Mouse (Mus musculus) C2C12 (cell line): ENCODE measurements at regions not wholly inside any gene's neighbourhood (a gene's known extent, or its start where the extent isn't known, plus 50 kb on each side); places are given as distances from the start of the nearest gene placed in this dataset.

ENCODE experiments used
- H3K27me3 ChIP-seq: one replicate; pipeline ENCODE4 v1.6.1; 2011; ENCODE audit not compliant: control insufficient read depth, insufficient read depth, insufficient read length
- H3K36me3 ChIP-seq: one replicate; pipeline ENCODE4 v1.6.1; 2011; ENCODE audit not compliant: control insufficient read depth, insufficient read depth
- H3K4me3 ChIP-seq: one replicate; pipeline ENCODE4 v1.5.1; 2011; ENCODE audit warnings: mild to moderate bottlenecking, control low read depth; ENCODE audit not compliant: poor library complexity, insufficient read depth, severe bottlenecking
- H3K79me2 ChIP-seq: one replicate; pipeline ENCODE4 v1.6.1; 2011; ENCODE audit not compliant: control insufficient read depth, insufficient read depth
- H3K79me3 ChIP-seq: one replicate; pipeline ENCODE4 v1.6.1; 2011; ENCODE audit warnings: low read depth, control low read depth
- H3ac ChIP-seq: one replicate; pipeline ENCODE3; 2011; ENCODE audit warnings: low read depth; ENCODE audit not compliant: control insufficient read depth, insufficient read length
- CEBPB ChIP-seq: IDR thresholded peaks from one replicate; pipeline ENCODE4 v1.6.1; 2011; ENCODE audit warnings: low read depth, mild to moderate bottlenecking, control low read depth, moderate library complexity
- CTCF ChIP-seq: IDR thresholded peaks from one replicate; pipeline ENCODE4 v1.5.1; 2011; ENCODE audit not compliant: control insufficient read depth, insufficient read depth, insufficient read length
- FOSL1 ChIP-seq: IDR thresholded peaks from one replicate; pipeline ENCODE4 v1.8.0; 2011; ENCODE audit warnings: mild to moderate bottlenecking, low read length; ENCODE audit not compliant: poor library complexity, insufficient read depth, severe bottlenecking
- MAX ChIP-seq: IDR thresholded peaks from one replicate; pipeline ENCODE4 v1.6.1; 2011; ENCODE audit warnings: mild to moderate bottlenecking, control low read depth
- MYOD1 ChIP-seq: IDR thresholded peaks from one replicate; pipeline ENCODE4 v1.6.1; 2011; ENCODE audit warnings: low read depth; ENCODE audit not compliant: control insufficient read depth, insufficient read length
- MYOG ChIP-seq: IDR thresholded peaks from one replicate; pipeline ENCODE4 v1.6.1; 2011; ENCODE audit not compliant: control insufficient read depth, insufficient read length; ENCODE audit errors: extremely low read depth
- USF1 ChIP-seq: IDR thresholded peaks from one replicate; pipeline ENCODE4 v1.6.1; 2011; ENCODE audit warnings: low read depth, mild to moderate bottlenecking, control low read depth, moderate library complexity

GRCm38 (mm10) chr1:23520113-23520512, 122.5 kb upstream of the Ogfrl1 start:
- no peaks in the 10 kb centered on the region for H3K36me3 ChIP-seq
- H3ac ChIP-seq, result no peak overlapping the region
- TF ChIP-seq FOSL1 (no peak), USF1 (no peak), MYOG (no peak), CEBPB (no peak), CTCF (no peak), MYOD1 (no peak), MAX (no peak)
- no peaks in the 10 kb centered on the region for H3K79me2 ChIP-seq
- no peak overlapping the region for H3K4me3 ChIP-seq
- no peaks in the 10 kb centered on the region for H3K79me3 ChIP-seq
- no peaks in the 10 kb centered on the region for H3K27me3 ChIP-seq

GRCm38 (mm10) chr1:23532659-23533058, 135.1 kb upstream of the Ogfrl1 start:
- no peak overlapping the region for H3K4me3 ChIP-seq
- H3ac ChIP-seq, result no peak overlapping the region
- TF ChIP-seq FOSL1 (no peak), MYOG (no peak)
- H3K36me3 ChIP-seq, result no peaks in the 10 kb centered on the region
- H3K79me2 ChIP-seq, result no peaks in the 10 kb centered on the region
- H3K27me3 ChIP-seq, result no peaks in the 10 kb centered on the region
- H3K79me3 ChIP-seq, result no peaks in the 10 kb centered on the region

GRCm38 (mm10) chr1:23536621-23537020, 139.0 kb upstream of the Ogfrl1 start:
- Histone ChIP-seq H3K27me3 (no peaks in the 10 kb centered on the region), H3ac (no peak overlapping the region), H3K4me3 (no peak overlapping the region), H3K79me2 (no peaks in the 10 kb centered on the region), H3K79me3 (no peaks in the 10 kb centered on the region), H3K36me3 (no peaks in the 10 kb centered on the region)
- TF ChIP-seq USF1, result no peak
- no peak for TF ChIP-seq MAX
- TF ChIP-seq CEBPB, result no peak
- TF ChIP-seq CTCF, result no peak
- TF ChIP-seq FOSL1, result no peak
- no peak for TF ChIP-seq MYOG
- TF ChIP-seq MYOD1, result no peak

- no peak overlapping the region for H3ac ChIP-seq
- H3K4me3 ChIP-seq, result no peak overlapping the region
- H3K27me3 ChIP-seq, result no peaks in the 10 kb centered on the region
- no peaks in the 10 kb centered on the region for H3K79me2 ChIP-seq
- no peaks in the 10 kb centered on the region for H3K79me3 ChIP-seq
- TF ChIP-seq FOSL1, result no peak
- no peak for TF ChIP-seq MAX
- H3K36me3 ChIP-seq, result no peaks in the 10 kb centered on the region
Measured at GRCm38 (mm10) chr1:23538419-23538818, 140.8 kb upstream of the Ogfrl1 start.

GRCm38 (mm10) chr1:23540594-23540993, 143.0 kb upstream of the Ogfrl1 start:
- TF ChIP-seq CTCF, result no peak
- TF ChIP-seq MYOD1, result no peak
- TF ChIP-seq MYOG, result no peak
- TF ChIP-seq FOSL1, result no peak
- no peak for TF ChIP-seq CEBPB
- no peak for TF ChIP-seq MAX
- no peak for TF ChIP-seq USF1
- no peaks in the 10 kb centered on the region for H3K27me3 ChIP-seq
- no peak overlapping the region for H3K4me3 ChIP-seq
- H3ac ChIP-seq, result no peak overlapping the region
- H3K36me3 ChIP-seq, result no peaks in the 10 kb centered on the region
- no peaks in the 10 kb centered on the region for H3K79me2 ChIP-seq
- H3K79me3 ChIP-seq, result no peaks in the 10 kb centered on the region

- no peak for TF ChIP-seq MAX
- TF ChIP-seq MYOD1, result no peak
- no peak for TF ChIP-seq USF1
- no peak for TF ChIP-seq CEBPB
- Histone ChIP-seq H3K36me3 (no peaks in the 10 kb centered on the region), H3K79me3 (no peaks in the 10 kb centered on the region), H3K79me2 (no peaks in the 10 kb centered on the region), H3ac (no peak overlapping the region), H3K27me3 (no peaks in the 10 kb centered on the region), H3K4me3 (no peak overlapping the region)
Measured at GRCm38 (mm10) chr1:23555794-23556193, 158.2 kb upstream of the Ogfrl1 start.

- Histone ChIP-seq H3K27me3 (no peaks in the 10 kb centered on the region), H3K79me2 (no peaks in the 10 kb centered on the region), H3K4me3 (no peak overlapping the region), H3ac (no peak overlapping the region), H3K36me3 (no peaks in the 10 kb centered on the region), H3K79me3 (no peaks in the 10 kb centered on the region)
- TF ChIP-seq CEBPB (no peak), CTCF (no peak), MYOD1 (no peak)
Measured at GRCm38 (mm10) chr1:23568106-23568505, 170.5 kb upstream of the Ogfrl1 start.
